Mouse (Mus musculus) kidney, postnatal 0 days (tissue): ENCODE measurements around the gene Parvb. TPM values are rescaled to one million over a fixed set of nuclear protein-coding genes. Genes with fewer than 3 reads are reported as not detected.

Source experiments
- ATAC-seq: fragments of 200-750 bp; cut with Nextera tagmentation; replicated peaks from 2 replicates; pipeline ENCODE4 v1.8.0; 2017; ENCODE audit warnings: low read depth, moderate number of reproducible peaks, moderate TSS enrichment, moderate library complexity; ENCODE audit not compliant: low FRiP score
- DNase-seq: peaks from one replicate; pipeline ENCODE4 v3.0.0-alpha.2; 2016; ENCODE audit warnings: low spot score
- H3K27ac ChIP-seq: fragments of 300-500 bp; sonication (generic); 2 replicates; pipeline ENCODE4 v1.5.1; 2014; ENCODE audit warnings: mild to moderate bottlenecking
- H3K27me3 ChIP-seq: fragments of 300-500 bp; sonication (generic); 2 replicates; pipeline ENCODE4 v1.6.1; 2014; ENCODE audit warnings: low read length, mixed read lengths; ENCODE audit not compliant: insufficient read depth
- H3K36me3 ChIP-seq: fragments of 300-500 bp; sonication (generic); 2 replicates; pipeline ENCODE4 v1.6.1; 2014; ENCODE audit warnings: low read length, mixed read lengths; ENCODE audit not compliant: insufficient read depth
- H3K4me1 ChIP-seq: fragments of 300-500 bp; sonication (generic); replicated peaks from 2 replicates; pipeline ENCODE4 v1.6.1; 2014; ENCODE audit warnings: antibody characterized with exemption, low read length, mixed read lengths; ENCODE audit not compliant: insufficient read depth
- H3K4me2 ChIP-seq: fragments of 300-500 bp; sonication (generic); 2 replicates; pipeline ENCODE4 v1.6.1; 2014; ENCODE audit warnings: mild to moderate bottlenecking, low read length, moderate library complexity, mixed read lengths
- H3K4me3 ChIP-seq: fragments of 300-500 bp; sonication (generic); replicated peaks from 2 replicates; pipeline ENCODE4 v1.5.1; 2014; ENCODE audit warnings: low read depth, low read length
- H3K9ac ChIP-seq: fragments of 300-500 bp; sonication (generic); 2 replicates; pipeline ENCODE4 v1.6.1; 2014; ENCODE audit warnings: low read depth, low read length
- H3K9me3 ChIP-seq: fragments of 300-500 bp; sonication (generic); replicated peaks from 2 replicates; pipeline ENCODE4 v1.6.1; 2016; ENCODE audit warnings: low read length, inconsistent platforms, mixed read lengths
- CTCF ChIP-seq: IDR thresholded peaks from 2 replicates; pipeline ENCODE4 v1.5.1; 2016; ENCODE audit warnings: antibody characterized with exemption, low read depth, mild to moderate bottlenecking, moderate library complexity
- WGBS: fragments of 180-500 bp; shearing (Covaris S2); extraction: QIAGEN DNeasy Blood & Tissue Kit; methylation state at CpG from one replicate; pipeline ENCODE4 v1.1.7; 2014; 5-methylcytosine and 5-hydroxymethylcytosine counted together
- polyA plus RNA-seq: library from polyadenylated mRNA; unstranded; fragments of >200 nt; fragmentation: Nextera tagmentation; extraction: Ambion mirVana; gene quantifications from 2 replicates; pipeline ENCODE4 v1.2.1, GENCODE M21; 2015

Parvb gene
- polyA plus RNA-seq, 1 experiment from 2014 or later, result 3.3 TPM

GRCm38 (mm10) chr15:84349915-84350738 lies 118.3 kb downstream of the Parvb start:
- no peak for ATAC-seq
- H3K4me2 ChIP-seq, result no peak overlapping the region
- H3K36me3 ChIP-seq, result no peaks in the 10 kb centered on the region
- WGBS, result 32% methylated on average over 14 of the region's 14 CpGs
- H3K27me3 ChIP-seq, result no peaks in the 10 kb centered on the region
- H3K4me1 ChIP-seq, result 0 out of 2 replicates have a peak, but pooled peaks cover 3% of the 10 kb centered on the region
- no peak overlapping the region for H3K4me3 ChIP-seq
- no peaks in the 10 kb centered on the region for H3K9me3 ChIP-seq
- H3K27ac ChIP-seq, result no peak overlapping the region
- peak; percentile 30 for DNase-seq
- TF ChIP-seq CTCF, result no peak
- H3K9ac ChIP-seq, result no peak overlapping the region

GRCm38 (mm10) chr15:84351342-84351741 lies 119.5 kb downstream of the Parvb start:
- 74% methylated on average over 7 of the region's 7 CpGs for WGBS
- H3K27ac ChIP-seq, result no peak overlapping the region

GRCm38 (mm10) chr15:84351915-84352844 lies 120.3 kb downstream of the Parvb start:
- no peak overlapping the region for H3K9ac ChIP-seq
- DNase-seq, result no peak
- no peaks in the 10 kb centered on the region for H3K9me3 ChIP-seq
- 62% methylated on average over 21 of the region's 21 CpGs for WGBS
- 0 out of 2 replicates have a peak, but pooled peaks cover 3% of the 10 kb centered on the region for H3K4me1 ChIP-seq
- no peak overlapping the region; the same call in 1 of the 2 replicates for H3K27ac ChIP-seq
- H3K36me3 ChIP-seq, result no peaks in the 10 kb centered on the region
- TF ChIP-seq CTCF, result no peak
- no peak overlapping the region for H3K4me2 ChIP-seq
- H3K4me3 ChIP-seq, result no peak overlapping the region
- H3K27me3 ChIP-seq, result no peaks in the 10 kb centered on the region
- ATAC-seq, result no peak

More at GRCm38 (mm10) chr15:84351342-84351741, 119.5 kb downstream of the Parvb start:
- Histone ChIP-seq H3K27me3 (no peaks in the 10 kb centered on the region), H3K4me3 (no peak overlapping the region), H3K4me2 (no peak overlapping the region), H3K9ac (no peak overlapping the region), H3K9me3 (no peaks in the 10 kb centered on the region), H3K4me1 (0 out of 2 replicates have a peak, but pooled peaks cover 3% of the 10 kb centered on the region), H3K36me3 (no peaks in the 10 kb centered on the region)
- ATAC-seq, result no peak
- TF ChIP-seq CTCF, result no peak
- DNase-seq, result no peak

GRCm38 (mm10) chr15:84355081-84355480 lies 123.2 kb downstream of the Parvb start:
- H3K36me3 ChIP-seq, result no peaks in the 10 kb centered on the region
- TF ChIP-seq CTCF, result no peak
- H3K27ac ChIP-seq, result no peak overlapping the region
- H3K4me2 ChIP-seq, result no peak overlapping the region
- H3K9ac ChIP-seq, result no peak overlapping the region
- no peak overlapping the region for H3K4me3 ChIP-seq
- 0 out of 2 replicates have a peak, but pooled peaks cover 3% of the 10 kb centered on the region for H3K4me1 ChIP-seq
- H3K9me3 ChIP-seq, result no peaks in the 10 kb centered on the region
- ATAC-seq (no peak), DNase-seq (no peak)
- WGBS, result 70% methylated on average over 5 of the region's 5 CpGs
- no peaks in the 10 kb centered on the region for H3K27me3 ChIP-seq

- Histone ChIP-seq H3K9me3 (no peaks in the 10 kb centered on the region; the same call in 1 of the 2 replicates), H3K36me3 (no peaks in the 10 kb centered on the region), H3K4me2 (no peak overlapping the region), H3K9ac (no peak overlapping the region), H3K27ac (no peak overlapping the region), H3K4me3 (no peak overlapping the region), H3K4me1 (no peaks in the 10 kb centered on the region), H3K27me3 (no peaks in the 10 kb centered on the region)
- DNase-seq (no peak), ATAC-seq (no peak)
- no peak for TF ChIP-seq CTCF
- 69% methylated on average over 3 of the region's 3 CpGs for WGBS
Measured at GRCm38 (mm10) chr15:84364746-84365145, 132.9 kb downstream of the Parvb start.

Other genes starting within 250 kb of the Parvb start
- gene Efcab6, start 166.7 kb upstream of the Parvb start, polyA plus RNA-seq, result 0.57 and 0.63 TPM in 2 replicates
- gene Sult4a1, start 126.3 kb upstream of the Parvb start, polyA plus RNA-seq, result 0.34 and 0.52 TPM in 2 replicates
- gene Pnpla5, start 108.9 kb upstream of the Parvb start, polyA plus RNA-seq, result not detected in 2 replicates
- gene Pnpla3, start 64.2 kb upstream of the Parvb start, polyA plus RNA-seq, result 0.57 and 0.60 TPM in 2 replicates
- 147 and 155 TPM in 2 replicates for gene Samm50, start 39.8 kb upstream of the Parvb start, polyA plus RNA-seq
- 1.4 TPM in 2 replicates for gene Parvg, start 92.0 kb downstream of the Parvb start, polyA plus RNA-seq
- gene Shisal1, start 215.1 kb downstream of the Parvb start, polyA plus RNA-seq, result 1.8 and 2.1 TPM in 2 replicates